ENCODE assay signal across 17 mouse cellular contexts in genomic region chr1:84488546-84488945, GRCm38 (mm10).
"Had no signal": no experiment of that assay in that cellular context is flagged by ENCODE, and none has a peak within 500 bp of the region (broad histone marks: within the 10 kb centered on the region; RNA-seq: fewer than 3 reads in every experiment).

No protein-coding gene starts in this region.

- H3K9ac ChIP-seq: liver, embryonic 15.5 days; liver, postnatal 0 days; lung, embryonic 15.5 days; midbrain, embryonic 12.5 days; stomach, embryonic 15.5 days had no signal

- H3K27me3 ChIP-seq: liver, embryonic 15.5 days; lung, embryonic 15.5 days; megakaryocyte, embryonic 14.5 days; midbrain, embryonic 12.5 days; stomach, embryonic 15.5 days had no signal

- H3K36me3 ChIP-seq: liver, embryonic 15.5 days; lung, embryonic 15.5 days; midbrain, embryonic 12.5 days; stomach, embryonic 15.5 days had no signal

- H3K9me3 ChIP-seq: liver, embryonic 15.5 days; lung, embryonic 15.5 days; midbrain, embryonic 12.5 days; stomach, embryonic 15.5 days had no signal

- ATAC-seq: liver, postnatal 0 days; lung, postnatal 0 days had no signal

- H3K4me3 ChIP-seq: liver, embryonic 15.5 days; lung, embryonic 15.5 days; megakaryocyte, embryonic 14.5 days; midbrain, embryonic 12.5 days; stomach, embryonic 15.5 days had no signal

- H3K27ac ChIP-seq: liver, embryonic 15.5 days; lung, embryonic 15.5 days; macrophage; midbrain, embryonic 12.5 days; stomach, embryonic 15.5 days; stomach, postnatal 0 days had no signal

- DNase-seq: liver, postnatal 0 days; lung, adult 2 months; lung, postnatal 14 days; lung, postnatal 36 days; midbrain, embryonic 14.5 days; right cerebral cortex, postnatal 14 days; thymus, adult 2 months; thymus, postnatal 25 days; thymus, postnatal 4 days had no signal

- H3K4me2 ChIP-seq: liver, embryonic 15.5 days; lung, embryonic 15.5 days; midbrain, embryonic 12.5 days; stomach, embryonic 15.5 days had no signal

- H3K4me1 ChIP-seq: liver, embryonic 15.5 days; lung, embryonic 15.5 days; megakaryocyte, embryonic 14.5 days; midbrain, embryonic 12.5 days; stomach, embryonic 15.5 days had no signal
